8 mouse cellular contexts compared by ENCODE assay signal in genomic region chr5:105518626-105519095, GRCm38 (mm10). TPM values are rescaled to one million over a fixed set of nuclear protein-coding genes. Genes with fewer than 3 reads are reported as not detected.
DNase-seq lines count a peak whose midpoint lies in the region; ATAC-seq and TF ChIP-seq lines count a peak whose summit lies in the region.

No protein-coding gene starts in this region.

- TF ChIP-seq CTCF in gastrocnemius, adult 2 months (IDR thresholded peaks at IDR 0.05) = no peak
- no peak for TF ChIP-seq CTCF in C2C12 (IDR thresholded peaks at IDR 0.05; ENCODE audit: control insufficient read depth, insufficient read depth, insufficient read length)

- no peaks in the 10 kb centered on the region for H3K27me3 ChIP-seq in C2C12 (ENCODE audit: control insufficient read depth, insufficient read depth, insufficient read length)
- no peaks in the 10 kb centered on the region for H3K27me3 ChIP-seq in embryonic facial prominence, embryonic 11.5 days (ENCODE audit: control insufficient read depth, insufficient read depth, low read length)
- no peaks in the 10 kb centered on the region for H3K27me3 ChIP-seq in intestine, embryonic 14.5 days (replicated peaks; ENCODE audit: control insufficient read depth, insufficient read depth, low read length)

- H3K9me3 ChIP-seq in embryonic facial prominence, embryonic 11.5 days (replicated peaks; ENCODE audit: control insufficient read depth, low read length) = no peaks in the 10 kb centered on the region
- H3K9me3 ChIP-seq in intestine, embryonic 14.5 days (ENCODE audit: control insufficient read depth, low read length) = no peaks in the 10 kb centered on the region

- 0 out of 2 replicates have a peak, but pooled peaks have one; percentile 2 for ATAC-seq in embryonic facial prominence, embryonic 11.5 days (replicated peaks; ENCODE audit: insufficient number of reproducible peaks, low FRiP score, low TSS enrichment, low read depth)
- peak; percentile 51 for ATAC-seq in intestine, embryonic 14.5 days (replicated peaks; ENCODE audit: low FRiP score, low TSS enrichment, low read depth)
- peak; percentile 31 for ATAC-seq in megakaryocyte-erythroid progenitor cell, adult 5-6 weeks (replicated peaks; ENCODE audit: low FRiP score, low TSS enrichment, poor library complexity, severe bottlenecking)

- H3K79me2 ChIP-seq in C2C12 (ENCODE audit: control insufficient read depth, insufficient read depth) = peaks cover 31% of the 10 kb centered on the region

- no peaks in the 10 kb centered on the region for H3K36me3 ChIP-seq in C2C12 (ENCODE audit: control insufficient read depth, insufficient read depth)
- no peaks in the 10 kb centered on the region for H3K36me3 ChIP-seq in embryonic facial prominence, embryonic 11.5 days (replicated peaks; ENCODE audit: control insufficient read depth, insufficient read depth, low read depth, low read length)
- no peaks in the 10 kb centered on the region for H3K36me3 ChIP-seq in intestine, embryonic 14.5 days (ENCODE audit: control insufficient read depth, insufficient read depth, low read length)

- H3K79me3 ChIP-seq in C2C12 (ENCODE audit: low read depth) = peaks cover 7% of the 10 kb centered on the region

- H3K4me3 ChIP-seq in gastrocnemius, adult 2 months = peak overlapping the region; percentile 96
- H3K4me3 ChIP-seq in C2C12 (ENCODE audit: insufficient read depth, poor library complexity, severe bottlenecking) = peak overlapping the region; percentile 75
- peak overlapping the region; percentile 71 for H3K4me3 ChIP-seq in embryonic facial prominence, embryonic 11.5 days (ENCODE audit: low read depth, low read length)
- H3K4me3 ChIP-seq in intestine, embryonic 14.5 days (ENCODE audit: low read depth, low read length) = peak overlapping the region; percentile 64

- peak overlapping the region; percentile 94 for H3K27ac ChIP-seq in gastrocnemius, adult 2 months
- no peak overlapping the region for H3K27ac ChIP-seq in embryonic facial prominence, embryonic 11.5 days (replicated peaks; ENCODE audit: low read depth, low read length)
- H3K27ac ChIP-seq in intestine, embryonic 14.5 days (ENCODE audit: low read depth) = peak overlapping the region; percentile 80

- no peaks in the 10 kb centered on the region; the same call in 1 of the 2 replicates for H3K4me1 ChIP-seq in embryonic facial prominence, embryonic 11.5 days (ENCODE audit: control insufficient read depth, insufficient read depth, low read length)
- H3K4me1 ChIP-seq in intestine, embryonic 14.5 days (replicated peaks; ENCODE audit: control insufficient read depth, insufficient read depth, low read length) = no peaks in the 10 kb centered on the region

- peak overlapping the region; percentile 77 for H3K9ac ChIP-seq in embryonic facial prominence, embryonic 11.5 days (replicated peaks; ENCODE audit: low read length)
- H3K9ac ChIP-seq in intestine, embryonic 14.5 days (ENCODE audit: low read length) = peak overlapping the region; percentile 71

- peak overlapping the region; percentile 76 for H3ac ChIP-seq in C2C12 (ENCODE audit: control insufficient read depth, insufficient read length, low read depth)

- peak overlapping the region; percentile 63 for H3K4me2 ChIP-seq in embryonic facial prominence, embryonic 11.5 days (ENCODE audit: low read depth, low read length)
- peak overlapping the region; percentile 97 for H3K4me2 ChIP-seq in intestine, embryonic 14.5 days (ENCODE audit: low read length)

- no peak for DNase-seq in gastrocnemius, adult 2 months
- no peak for DNase-seq in gastrocnemius, adult 8-10 months (ENCODE audit: low spot score in 2 of 2)
- peak; percentile 28 for DNase-seq in embryonic facial prominence, embryonic 11.5 days (ENCODE audit: low spot score)
- DNase-seq in intestine, embryonic 14.5 days (ENCODE audit: low spot score) = no peak
- peak; percentile 48 for DNase-seq in testis, postnatal 10 days (ENCODE audit: low spot score)
- no peak for DNase-seq in gastrocnemius, adult 18-20 months (ENCODE audit: low spot score)

- whole genome bisulfite sequencing in embryonic facial prominence, embryonic 11.5 days = 2% methylated on average over 16 of the region's 16 CpGs
- WGBS in intestine, embryonic 14.5 days = 1% methylated on average over 16 of the region's 16 CpGs

- intact Hi-C loops in gastrocnemius, adult 2 months (cut with DNase I) = loop anchor here (1.0 kb wide), 1 partner anchor 136 kb away; no protein-coding TSS in a partner anchor

TF ChIP-seq in C2C12, 6 proteins besides CTCF, POLR2A, EP300 and RAD21:
- TF ChIP-seq MYOG (IDR thresholded peaks at IDR 0.05; ENCODE audit: control insufficient read depth, extremely low read depth, insufficient read length) (no peak), MYOD1 (IDR thresholded peaks at IDR 0.05; ENCODE audit: control insufficient read depth, insufficient read length, low read depth) (no peak), MAX (IDR thresholded peaks at IDR 0.05) (no peak), USF1 (IDR thresholded peaks at IDR 0.05; ENCODE audit: low read depth) (no peak), CEBPB (IDR thresholded peaks at IDR 0.05; ENCODE audit: low read depth) (no peak)

RNA-seq across cellular contexts. Expression of gene Lrrc8c, which starts 0.5 kb away (rescaled TPM):
- 10 to 100 TPM in 1 of 2 experiments, 1 to 10 TPM in 1; 8.1 to 17.0 TPM for total RNA-seq in gastrocnemius, adult 2 months (2021)
- total RNA-seq in gastrocnemius, adult 8-10 months (2022) = 1 to 10 TPM; 4.7 to 8.1 (median 5.5) TPM
- polyA plus RNA-seq in C2C12 (2012; fragmentation: generic; extraction: Trizol) = 7.1 TPM
- 13.5 and 13.6 TPM in 2 replicates for polyA plus RNA-seq in embryonic facial prominence, embryonic 11.5 days (2014; fragmentation: Nextera tagmentation; extraction: Ambion mirVana)
- polyA plus RNA-seq in intestine, embryonic 14.5 days (2014; fragmentation: Nextera tagmentation; extraction: Ambion mirVana) = 19.1 and 21.2 TPM in 2 replicates
- 64.7 and 81.9 TPM in 2 replicates for total RNA-seq in megakaryocyte-erythroid progenitor cell, adult 5-6 weeks (2014; fragmentation: Nextera tagmentation)
- total RNA-seq in megakaryocyte-erythroid progenitor cell, adult 5-6 weeks (2017) = 15.3 and 22.5 TPM in 2 replicates
- total RNA-seq in gastrocnemius, adult 18-20 months (2021) = 10 to 100 TPM in 1 of 2 experiments, 1 to 10 TPM in 1; 9.3 to 10.6 TPM

Comparison
In these comparisons a context has a peak if more than half of its experiments do, and no peak if none do; other contexts are left out.
1. DNase-seq: peak in embryonic facial prominence, embryonic 11.5 days (single experiment) and testis, postnatal 10 days (single experiment); none in gastrocnemius, adult 2 months (single experiment), gastrocnemius, adult 8-10 months (0 of 2), intestine, embryonic 14.5 days (single experiment) and gastrocnemius, adult 18-20 months (single experiment).
2. Peak in every context shown above with its lines, with median percentiles within 50 percentile points of each other: H3K4me3 ChIP-seq and ATAC-seq.